Mouse (Mus musculus): ENCODE measurements around the gene Hsdl1.
A peak's percentile ranks its signal among the peaks of the same experiment; 100 is the strongest.

DNA sequence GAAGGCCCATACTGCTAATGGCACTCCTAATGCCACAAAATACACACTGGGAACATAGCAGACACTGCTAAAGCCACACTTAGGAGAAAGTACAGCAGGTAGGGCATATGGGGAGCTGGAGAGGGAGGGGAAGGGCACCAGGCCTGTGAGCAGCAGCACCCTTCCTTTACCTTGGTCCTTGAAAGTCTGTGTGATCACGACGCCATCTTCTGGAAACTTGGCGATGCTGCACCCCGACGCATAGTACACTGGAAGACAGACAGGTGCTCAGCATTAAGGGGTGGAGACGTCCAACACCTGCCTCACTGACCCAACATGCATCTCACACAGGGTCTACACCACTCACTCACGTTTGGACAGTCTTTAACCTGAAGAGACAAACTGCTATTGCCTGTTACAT lies 54.9 kb downstream of the Hsdl1 start:
- TF ChIP-seq POLR2A (IDR thresholded peaks at IDR 0.05; ENCODE audit: low read depth, low read length) (no peak), CTCF (IDR thresholded peaks at IDR 0.05; ENCODE audit: extremely low read depth, insufficient read length, insufficient replicate concordance, low read depth, low read length) (peak; percentile 25; the same call in 1 of the 2 replicates)

Data from small intestine, adult 2 months (tissue).